In genomic region chr12:75648281-75648680, GRCm38 (mm10) we compare ENCODE assay signal across 13 mouse cellular contexts. TPM values are rescaled to one million over a fixed set of nuclear protein-coding genes. Genes with fewer than 3 reads are reported as not detected.
A peak's percentile ranks its signal among the peaks of the same experiment; 100 is the strongest.
DNase-seq lines count a peak whose midpoint lies in the region; ATAC-seq and TF ChIP-seq lines count a peak whose summit lies in the region.
"Had no signal": no experiment of that assay in that cellular context is flagged by ENCODE, and none has a peak within 500 bp of the region (broad histone marks: within the 10 kb centered on the region; RNA-seq: fewer than 3 reads in every experiment).

No protein-coding gene starts in this region.

- no peak overlapping the region for H3K9ac ChIP-seq in lung, embryonic 14.5 days
- H3K9ac ChIP-seq in midbrain, embryonic 13.5 days (replicated peaks) = no peak overlapping the region
- H3K9ac ChIP-seq: heart, embryonic 13.5 days; kidney, embryonic 15.5 days had no signal

- H3K27me3 ChIP-seq in lung, embryonic 14.5 days (ENCODE audit: insufficient read depth, low read length) = no peaks in the 10 kb centered on the region
- H3K27me3 ChIP-seq in midbrain, embryonic 13.5 days = no peaks in the 10 kb centered on the region
- H3K27me3 ChIP-seq: heart, embryonic 13.5 days; kidney, embryonic 15.5 days had no signal

- DNase-seq in frontal cortex, adult 2 months (ENCODE audit: extremely low spot score in 1 of 2, low spot score in 1 of 2) = no peak
- peak; percentile 34 for DNase-seq in lung, embryonic 14.5 days
- no peak for DNase-seq in lung, postnatal 25 days (ENCODE audit: low spot score)
- DNase-seq in R1 (ENCODE audit: low read depth, low spot score) = peak; percentile 61
- DNase-seq in spleen, postnatal 36 days (ENCODE audit: low spot score in 2 of 2) = no peak
- DNase-seq in heart, postnatal 10 days = no peak
- DNase-seq: cerebellum, adult 18-20 months; retina, postnatal 1 day had no signal

- 0 out of 2 replicates have a peak, but pooled peaks have one; percentile 26 for ATAC-seq in frontal cortex, adult (ENCODE audit: low TSS enrichment)
- no peak for ATAC-seq in lung, embryonic 14.5 days (ENCODE audit: insufficient read depth)
- ATAC-seq in midbrain, embryonic 13.5 days = no peak

- intact Hi-C loops in heart, postnatal 10 days (cut with DNase I) = no loop called here

- TF ChIP-seq CTCF in lung, embryonic 14.5 days (IDR thresholded peaks at IDR 0.05; ENCODE audit: low read depth) = peak; percentile 35; the same call in 1 of the 2 replicates

- H3K27ac ChIP-seq in lung, embryonic 14.5 days (ENCODE audit: low read depth) = no peak overlapping the region
- H3K27ac ChIP-seq in midbrain, embryonic 13.5 days = 0 out of 2 replicates have a peak overlapping the region, but pooled peaks have one; percentile 25
- H3K27ac ChIP-seq: heart, embryonic 13.5 days; kidney, embryonic 15.5 days had no signal

- H3K4me1 ChIP-seq in lung, embryonic 14.5 days (ENCODE audit: insufficient read depth) = no peaks in the 10 kb centered on the region
- peaks cover 14% of the 10 kb centered on the region for H3K4me1 ChIP-seq in midbrain, embryonic 13.5 days (replicated peaks)
- H3K4me1 ChIP-seq: kidney, embryonic 15.5 days had no signal

- H3K4me3 ChIP-seq in lung, embryonic 14.5 days (ENCODE audit: low read depth, low read length) = no peak overlapping the region
- H3K4me3 ChIP-seq in midbrain, embryonic 13.5 days (replicated peaks) = no peak overlapping the region
- H3K4me3 ChIP-seq: erythroblast, embryonic 14.5 days; heart, embryonic 13.5 days; kidney, embryonic 15.5 days had no signal

- no peaks in the 10 kb centered on the region for H3K9me3 ChIP-seq in lung, embryonic 14.5 days (ENCODE audit: low read depth, low read length)
- H3K9me3 ChIP-seq in midbrain, embryonic 13.5 days = no peaks in the 10 kb centered on the region
- H3K9me3 ChIP-seq: heart, embryonic 13.5 days; kidney, embryonic 15.5 days had no signal

- H3K36me3 ChIP-seq in lung, embryonic 14.5 days (ENCODE audit: insufficient read depth) = no peaks in the 10 kb centered on the region
- H3K36me3 ChIP-seq in midbrain, embryonic 13.5 days = no peaks in the 10 kb centered on the region
- H3K36me3 ChIP-seq: kidney, embryonic 15.5 days had no signal

- WGBS in lung, embryonic 14.5 days = 58% methylated on average over 12 of the region's 12 CpGs
- 65% methylated on average over 12 of the region's 12 CpGs for WGBS in midbrain, embryonic 13.5 days

- H3K4me2 ChIP-seq in lung, embryonic 14.5 days = no peak overlapping the region
- H3K4me2 ChIP-seq in midbrain, embryonic 13.5 days (replicated peaks) = no peak overlapping the region
- H3K4me2 ChIP-seq: heart, embryonic 13.5 days; kidney, embryonic 15.5 days had no signal

RNA-seq across cellular contexts. Expression of gene Wdr89, which starts 21.1 kb away (rescaled TPM):
- 5.3 and 6.6 TPM in 2 replicates for polyA plus RNA-seq in frontal cortex, adult 2 months (2012; rRNA removed)
- polyA plus RNA-seq in lung, embryonic 14.5 days (2014; fragmentation: Nextera tagmentation; extraction: Ambion mirVana) = 14.0 and 14.5 TPM in 2 replicates
- polyA plus RNA-seq in midbrain, embryonic 13.5 days (2015; fragmentation: Nextera tagmentation; extraction: Ambion mirVana) = 7.3 and 7.5 TPM in 2 replicates
- total RNA-seq in heart, postnatal 10 days (2021) = 1 to 10 TPM; 2.5 to 3.6 TPM

RNA-seq across cellular contexts. Expression of gene Ppp2r5e, which starts 52.2 kb away (rescaled TPM):
- polyA plus RNA-seq in frontal cortex, adult 2 months (2012; rRNA removed) = 35.9 and 40.9 TPM in 2 replicates
- 19.9 and 20.3 TPM in 2 replicates for polyA plus RNA-seq in lung, embryonic 14.5 days (2014; fragmentation: Nextera tagmentation; extraction: Ambion mirVana)
- 21.4 TPM in 2 replicates for polyA plus RNA-seq in midbrain, embryonic 13.5 days (2015; fragmentation: Nextera tagmentation; extraction: Ambion mirVana)
- 10 to 100 TPM; 35.4 to 36.9 TPM for total RNA-seq in heart, postnatal 10 days (2021)

Comparison
In these comparisons a context has a peak if more than half of its experiments do, and no peak if none do; other contexts are left out.
1. DNase-seq: peak in lung, embryonic 14.5 days (single experiment) and R1 (single experiment); none in frontal cortex, adult 2 months (0 of 2), lung, postnatal 25 days (single experiment), spleen, postnatal 36 days (0 of 2) and heart, postnatal 10 days (0 of 2).